Mouse (Mus musculus) megakaryocyte, embryonic 14.5 days (primary cell): Measurements from ENCODE around the gene Inpp1. TPM values are rescaled to one million over a fixed set of nuclear protein-coding genes. Genes with fewer than 3 reads are reported as not detected.
"Not testable (repeated sequence)": the region's sequence is repeated elsewhere in the genome, so short reads cannot be mapped to it uniquely, and the experiment has no call there.

ENCODE experiments used
- H3K27me3 ChIP-seq: replicated peaks from 2 replicates; pipeline ENCODE3; 2012; ENCODE audit warnings: inconsistent platforms
- H3K36me3 ChIP-seq: replicated peaks from 2 replicates; pipeline ENCODE3; 2012; ENCODE audit warnings: low read length, inconsistent platforms, mixed read lengths
- H3K4me1 ChIP-seq: 2 replicates; pipeline ENCODE4 v1.6.1; 2012; ENCODE audit warnings: inconsistent platforms
- H3K4me3 ChIP-seq: replicated peaks from 2 replicates; pipeline ENCODE3; 2012; ENCODE audit warnings: moderate library complexity, mild to moderate bottlenecking, inconsistent platforms
- H3K9me3 ChIP-seq: 2 replicates; pipeline ENCODE4 v1.6.1; 2012; ENCODE audit warnings: inconsistent platforms
- FLI1 ChIP-seq: IDR thresholded peaks from 2 replicates; pipeline ENCODE4 v1.6.1; 2012; ENCODE audit warnings: low read length, inconsistent platforms, mixed read lengths
- GATA1 ChIP-seq: IDR thresholded peaks from 3 replicates; pipeline ENCODE4 v1.6.1; 2012; ENCODE audit warnings: mixed read lengths, low read length, inconsistent platforms, borderline replicate concordance
- polyA plus RNA-seq: library from polyadenylated mRNA; stranded (reverse); fragments of >175 nt; gene quantifications from 2 replicates; pipeline ENCODE4 v1.2.3, GENCODE M21; 2012; ENCODE audit warnings: low replicate concordance; ENCODE audit not compliant: insufficient read depth

The Inpp1 gene
- polyA plus RNA-seq: 0.93 and 1.6 TPM in 2 replicates

- Histone ChIP-seq H3K4me3 (peak within 1 kb of the TSS; percentile 98), H3K9me3 (no peaks in the 10 kb centered on the region), H3K36me3 (peaks cover 27% of the 10 kb centered on the region), H3K27me3 (no peaks in the 10 kb centered on the region), H3K4me1 (peaks cover 66% of the 10 kb centered on the region)
- no peak for TF ChIP-seq GATA1
- no peak for TF ChIP-seq FLI1
Measured at GRCm38 (mm10) chr1:52816910-52817812, at the start of gene Inpp1. TSS of gene Inpp1 (minus strand) at chr1:52817688.

GRCm38 (mm10) chr1:52866007-52866406 lies 48.5 kb upstream of the Inpp1 start:
- no peak for TF ChIP-seq GATA1
- TF ChIP-seq FLI1: no peak

GRCm38 (mm10) chr1:52864220-52864619 lies 46.7 kb upstream of the Inpp1 start:
- Histone ChIP-seq H3K4me3 (no peak overlapping the region), H3K36me3 (peaks cover 88% of the 10 kb centered on the region), H3K9me3 (no peaks in the 10 kb centered on the region), H3K27me3 (no peaks in the 10 kb centered on the region), H3K4me1 (peaks cover 41% of the 10 kb centered on the region)
- no peak for TF ChIP-seq FLI1
- no peak for TF ChIP-seq GATA1

More at GRCm38 (mm10) chr1:52866007-52866406, 48.5 kb upstream of the Inpp1 start:
- H3K27me3 ChIP-seq: no peaks in the 10 kb centered on the region
- peaks cover 87% of the 10 kb centered on the region for H3K36me3 ChIP-seq
- peaks cover 56% of the 10 kb centered on the region for H3K4me1 ChIP-seq
- no peaks in the 10 kb centered on the region for H3K9me3 ChIP-seq
- H3K4me3 ChIP-seq: no peak overlapping the region

GRCm38 (mm10) chr1:52855904-52856601 lies 38.6 kb upstream of the Inpp1 start:
- TF ChIP-seq FLI1: no peak
- TF ChIP-seq GATA1: no peak
- H3K4me3 ChIP-seq: no peak overlapping the region
- H3K4me1 ChIP-seq: peaks cover 27% of the 10 kb centered on the region
- H3K36me3 ChIP-seq: peaks cover 46% of the 10 kb centered on the region
- H3K9me3 ChIP-seq: no peaks in the 10 kb centered on the region
- no peaks in the 10 kb centered on the region for H3K27me3 ChIP-seq

- H3K27me3 ChIP-seq, H3K4me3 ChIP-seq, H3K9me3 ChIP-seq: not testable (repeated sequence)
- peaks cover 47% of the 10 kb centered on the region for H3K36me3 ChIP-seq
- H3K4me1 ChIP-seq: peaks cover 43% of the 10 kb centered on the region
Measured at GRCm38 (mm10) chr1:52854029-52854428, 36.5 kb upstream of the Inpp1 start.

GRCm38 (mm10) chr1:52849422-52849821 lies 31.9 kb upstream of the Inpp1 start:
- no peaks in the 10 kb centered on the region for H3K9me3 ChIP-seq
- H3K36me3 ChIP-seq: peaks cover 38% of the 10 kb centered on the region
- H3K4me1 ChIP-seq: peaks cover 56% of the 10 kb centered on the region
- no peak for TF ChIP-seq GATA1
- TF ChIP-seq FLI1: no peak
- H3K4me3 ChIP-seq: no peak overlapping the region
- no peaks in the 10 kb centered on the region for H3K27me3 ChIP-seq

- Histone ChIP-seq H3K9me3 (peaks cover 7% of the 10 kb centered on the region), H3K4me1 (peaks cover 58% of the 10 kb centered on the region), H3K36me3 (peaks cover 39% of the 10 kb centered on the region), H3K27me3 (no peaks in the 10 kb centered on the region), H3K4me3 (peak overlapping the region; percentile 38)
- TF ChIP-seq GATA1 (no peak), FLI1 (no peak)
Measured at GRCm38 (mm10) chr1:52846556-52846955, 29.1 kb upstream of the Inpp1 start.

GRCm38 (mm10) chr1:52844782-52845665 lies 27.5 kb upstream of the Inpp1 start, which contains the start of gene Hibch:
TSS of gene Hibch (plus strand) at chr1:52844929.
- H3K4me1 ChIP-seq: peaks cover 60% of the 10 kb centered on the region
- no peak; the same call in 1 of the 2 replicates for TF ChIP-seq FLI1
- no peak for TF ChIP-seq GATA1
- H3K9me3 ChIP-seq: peaks cover 7% of the 10 kb centered on the region
- peak within 1 kb of the TSS; percentile 97 for H3K4me3 ChIP-seq
- no peaks in the 10 kb centered on the region for H3K27me3 ChIP-seq
- peaks cover 27% of the 10 kb centered on the region for H3K36me3 ChIP-seq

- TF ChIP-seq GATA1: no peak
- no peak for TF ChIP-seq FLI1
- peak overlapping the region; percentile 97 for H3K4me3 ChIP-seq
Measured at GRCm38 (mm10) chr1:52844354-52844753, 26.9 kb upstream of the Inpp1 start.

GRCm38 (mm10) chr1:52839099-52839498 lies 21.6 kb upstream of the Inpp1 start:
- no peak overlapping the region for H3K4me3 ChIP-seq
- H3K4me1 ChIP-seq: peaks cover 47% of the 10 kb centered on the region
- peaks cover 7% of the 10 kb centered on the region for H3K9me3 ChIP-seq
- TF ChIP-seq GATA1 (no peak), FLI1 (no peak)
- no peaks in the 10 kb centered on the region for H3K27me3 ChIP-seq
- peaks cover 7% of the 10 kb centered on the region for H3K36me3 ChIP-seq

More at GRCm38 (mm10) chr1:52844354-52844753, 26.9 kb upstream of the Inpp1 start:
- Histone ChIP-seq H3K4me1 (peaks cover 53% of the 10 kb centered on the region), H3K27me3 (no peaks in the 10 kb centered on the region), H3K36me3 (peaks cover 23% of the 10 kb centered on the region), H3K9me3 (peaks cover 7% of the 10 kb centered on the region)
